Mouse (Mus musculus): Measurements from ENCODE around the gene Ptms. TPM values are rescaled to one million over a fixed set of nuclear protein-coding genes. Genes with fewer than 3 reads are reported as not detected.
A peak's percentile ranks its signal among the peaks of the same experiment; 100 is the strongest.
"Not testable (repeated sequence)": the region's sequence is repeated elsewhere in the genome, so short reads cannot be mapped to it uniquely, and the experiment has no call there.

Gene Ptms
- polyA plus RNA-seq, 1 experiment from 2014 or later = 609 TPM

- H3K4me3 ChIP-seq (ENCODE audit: low read length) = no peak overlapping the region
- H3K4me2 ChIP-seq (ENCODE audit: low read length) = no peak overlapping the region
- H3K27me3 ChIP-seq (replicated peaks; ENCODE audit: control insufficient read depth, insufficient read depth, low read length) = no peaks in the 10 kb centered on the region
- no peak overlapping the region for H3K27ac ChIP-seq (ENCODE audit: low read depth, low read length)
- H3K36me3 ChIP-seq (ENCODE audit: control insufficient read depth, insufficient read depth, low read length) = no peaks in the 10 kb centered on the region
- ATAC-seq = no peak
- H3K9ac ChIP-seq (ENCODE audit: low read depth, low read length) = no peak overlapping the region
- no peaks in the 10 kb centered on the region for H3K9me3 ChIP-seq (ENCODE audit: control insufficient read depth, low read length)
- peaks cover 13% of the 10 kb centered on the region for H3K4me1 ChIP-seq (ENCODE audit: control insufficient read depth, insufficient read depth, low read depth, low read length)
These were observed 18.1 kb downstream of the Ptms start for GRCm38 (mm10) chr6:124901851-124902250.

- no peaks in the 10 kb centered on the region for H3K9me3 ChIP-seq (ENCODE audit: control insufficient read depth, low read length)
- no peak overlapping the region for H3K27ac ChIP-seq (ENCODE audit: low read depth, low read length)
- H3K4me1 ChIP-seq (ENCODE audit: control insufficient read depth, insufficient read depth, low read depth, low read length) = peaks cover 13% of the 10 kb centered on the region
- no peak overlapping the region for H3K9ac ChIP-seq (ENCODE audit: low read depth, low read length)
- no peaks in the 10 kb centered on the region for H3K36me3 ChIP-seq (ENCODE audit: control insufficient read depth, insufficient read depth, low read length)
- no peak overlapping the region for H3K4me2 ChIP-seq (ENCODE audit: low read length)
- no peaks in the 10 kb centered on the region for H3K27me3 ChIP-seq (replicated peaks; ENCODE audit: control insufficient read depth, insufficient read depth, low read length)
- no peak for ATAC-seq
- H3K4me3 ChIP-seq (ENCODE audit: low read length) = no peak overlapping the region
- 42% methylated on average over 10 of the region's 10 CpGs for WGBS
These were observed 19.0 kb downstream of the Ptms start for GRCm38 (mm10) chr6:124900801-124901480.

GRCm38 (mm10) chr6:124900056-124900800, 19.7 kb downstream of the Ptms start:
- Histone ChIP-seq H3K27ac (ENCODE audit: low read depth, low read length) (peak overlapping the region; percentile 17), H3K36me3 (ENCODE audit: control insufficient read depth, insufficient read depth, low read length) (no peaks in the 10 kb centered on the region), H3K4me3 (ENCODE audit: low read length) (no peak overlapping the region), H3K4me1 (ENCODE audit: control insufficient read depth, insufficient read depth, low read depth, low read length) (peaks cover 11% of the 10 kb centered on the region), H3K4me2 (ENCODE audit: low read length) (no peak overlapping the region), H3K27me3 (replicated peaks; ENCODE audit: control insufficient read depth, insufficient read depth, low read length) (no peaks in the 10 kb centered on the region), H3K9ac (ENCODE audit: low read depth, low read length) (no peak overlapping the region), H3K9me3 (ENCODE audit: control insufficient read depth, low read length) (no peaks in the 10 kb centered on the region)
- 44% methylated on average over 8 of the region's 8 CpGs for WGBS
- no peak for ATAC-seq

GRCm38 (mm10) chr6:124898359-124898758, 21.5 kb downstream of the Ptms start:
- no peaks in the 10 kb centered on the region for H3K36me3 ChIP-seq (ENCODE audit: control insufficient read depth, insufficient read depth, low read length)
- no peak overlapping the region for H3K9ac ChIP-seq (ENCODE audit: low read depth, low read length)
- H3K4me1 ChIP-seq (ENCODE audit: control insufficient read depth, insufficient read depth, low read depth, low read length) = peaks cover 2% of the 10 kb centered on the region; the same call in 1 of the 2 replicates
- ATAC-seq = no peak
- H3K4me2 ChIP-seq (ENCODE audit: low read length) = no peak overlapping the region
- no peaks in the 10 kb centered on the region for H3K27me3 ChIP-seq (replicated peaks; ENCODE audit: control insufficient read depth, insufficient read depth, low read length)
- no peak overlapping the region for H3K4me3 ChIP-seq (ENCODE audit: low read length)
- WGBS = 29% methylated on average over 3 of the region's 3 CpGs
- no peak overlapping the region for H3K27ac ChIP-seq (ENCODE audit: low read depth, low read length)
- no peaks in the 10 kb centered on the region for H3K9me3 ChIP-seq (ENCODE audit: control insufficient read depth, low read length)

- not testable (repeated sequence) for H3K9me3 ChIP-seq (ENCODE audit: control insufficient read depth, low read length); H3K4me1 ChIP-seq (ENCODE audit: control insufficient read depth, insufficient read depth, low read depth, low read length); ATAC-seq; H3K9ac ChIP-seq (ENCODE audit: low read depth, low read length); H3K4me2 ChIP-seq (ENCODE audit: low read length); H3K4me3 ChIP-seq (ENCODE audit: low read length); H3K27me3 ChIP-seq (replicated peaks; ENCODE audit: control insufficient read depth, insufficient read depth, low read length); H3K27ac ChIP-seq (ENCODE audit: low read depth, low read length); H3K36me3 ChIP-seq (ENCODE audit: control insufficient read depth, insufficient read depth, low read length)
- 87% methylated on average over 2 of the region's 2 CpGs for WGBS
These were observed 25.8 kb downstream of the Ptms start for GRCm38 (mm10) chr6:124894113-124894512.

GRCm38 (mm10) chr6:124890997-124891396, 28.9 kb downstream of the Ptms start:
- 65% methylated on average over 6 of the region's 6 CpGs for WGBS
- Histone ChIP-seq H3K27ac (ENCODE audit: low read depth, low read length) (no peak overlapping the region), H3K36me3 (ENCODE audit: control insufficient read depth, insufficient read depth, low read length) (no peaks in the 10 kb centered on the region), H3K27me3 (replicated peaks; ENCODE audit: control insufficient read depth, insufficient read depth, low read length) (no peaks in the 10 kb centered on the region), H3K4me1 (ENCODE audit: control insufficient read depth, insufficient read depth, low read depth, low read length) (no peaks in the 10 kb centered on the region), H3K9ac (ENCODE audit: low read depth, low read length) (no peak overlapping the region), H3K9me3 (ENCODE audit: control insufficient read depth, low read length) (no peaks in the 10 kb centered on the region), H3K4me2 (ENCODE audit: low read length) (no peak overlapping the region), H3K4me3 (ENCODE audit: low read length) (no peak overlapping the region)
- no peak for ATAC-seq

GRCm38 (mm10) chr6:124888555-124889125, 31.3 kb downstream of the Ptms start:
- H3K9me3 ChIP-seq (ENCODE audit: control insufficient read depth, low read length) = no peaks in the 10 kb centered on the region
- no peak for ATAC-seq
- no peaks in the 10 kb centered on the region for H3K27me3 ChIP-seq (replicated peaks; ENCODE audit: control insufficient read depth, insufficient read depth, low read length)
- H3K36me3 ChIP-seq (ENCODE audit: control insufficient read depth, insufficient read depth, low read length) = no peaks in the 10 kb centered on the region
- H3K4me1 ChIP-seq (ENCODE audit: control insufficient read depth, insufficient read depth, low read depth, low read length) = no peaks in the 10 kb centered on the region
- no peak overlapping the region for H3K9ac ChIP-seq (ENCODE audit: low read depth, low read length)
- H3K4me2 ChIP-seq (ENCODE audit: low read length) = no peak overlapping the region
- H3K4me3 ChIP-seq (ENCODE audit: low read length) = no peak overlapping the region
- WGBS = 86% methylated on average over 6 of the region's 6 CpGs
- no peak overlapping the region for H3K27ac ChIP-seq (ENCODE audit: low read depth, low read length)

- H3K9me3 ChIP-seq (ENCODE audit: control insufficient read depth, low read length) = no peaks in the 10 kb centered on the region
- no peaks in the 10 kb centered on the region for H3K4me1 ChIP-seq (ENCODE audit: control insufficient read depth, insufficient read depth, low read depth, low read length)
- ATAC-seq = no peak
- no peak within 1 kb of the TSS for H3K27ac ChIP-seq (ENCODE audit: low read depth, low read length)
- no peaks in the 10 kb centered on the region for H3K27me3 ChIP-seq (replicated peaks; ENCODE audit: control insufficient read depth, insufficient read depth, low read length)
- H3K9ac ChIP-seq (ENCODE audit: low read depth, low read length) = no peak within 1 kb of the TSS
- H3K4me3 ChIP-seq (ENCODE audit: low read length) = no peak within 1 kb of the TSS
- H3K4me2 ChIP-seq (ENCODE audit: low read length) = no peak within 1 kb of the TSS
- H3K36me3 ChIP-seq (ENCODE audit: control insufficient read depth, insufficient read depth, low read length) = no peaks in the 10 kb centered on the region
- WGBS = 91% methylated on average over 9 of the region's 9 CpGs
These were observed 31.9 kb downstream of the Ptms start, which contains the start of gene Cd4 for GRCm38 (mm10) chr6:124887986-124888385. Gene Cd4 (minus strand): TSS chr6:124888221.

- H3K4me2 ChIP-seq (ENCODE audit: low read length) = no peak overlapping the region
- no peaks in the 10 kb centered on the region for H3K27me3 ChIP-seq (replicated peaks; ENCODE audit: control insufficient read depth, insufficient read depth, low read length)
- H3K4me3 ChIP-seq (ENCODE audit: low read length) = no peak overlapping the region
- no peak overlapping the region for H3K27ac ChIP-seq (ENCODE audit: low read depth, low read length)
- H3K36me3 ChIP-seq (ENCODE audit: control insufficient read depth, insufficient read depth, low read length) = no peaks in the 10 kb centered on the region
- WGBS = 95% methylated on average over 8 of the region's 8 CpGs
- H3K9ac ChIP-seq (ENCODE audit: low read depth, low read length) = no peak overlapping the region
- ATAC-seq = no peak
- H3K9me3 ChIP-seq (ENCODE audit: control insufficient read depth, low read length) = no peaks in the 10 kb centered on the region
- H3K4me1 ChIP-seq (ENCODE audit: control insufficient read depth, insufficient read depth, low read depth, low read length) = no peaks in the 10 kb centered on the region
These were observed 33.9 kb downstream of the Ptms start for GRCm38 (mm10) chr6:124885956-124886381.
